Mouse (Mus musculus) heart, postnatal 0 days (tissue): ENCODE data around the gene Gckr.

Source experiments
- CTCF ChIP-seq: IDR thresholded peaks from 2 replicates; pipeline ENCODE4 v1.5.1; 2016; ENCODE audit warnings: antibody characterized with exemption, control low read depth, low read depth
- EP300 ChIP-seq: IDR thresholded peaks from 2 replicates; pipeline ENCODE4 v1.6.1; 2016; ENCODE audit warnings: antibody characterized with exemption, low read depth

DNA sequence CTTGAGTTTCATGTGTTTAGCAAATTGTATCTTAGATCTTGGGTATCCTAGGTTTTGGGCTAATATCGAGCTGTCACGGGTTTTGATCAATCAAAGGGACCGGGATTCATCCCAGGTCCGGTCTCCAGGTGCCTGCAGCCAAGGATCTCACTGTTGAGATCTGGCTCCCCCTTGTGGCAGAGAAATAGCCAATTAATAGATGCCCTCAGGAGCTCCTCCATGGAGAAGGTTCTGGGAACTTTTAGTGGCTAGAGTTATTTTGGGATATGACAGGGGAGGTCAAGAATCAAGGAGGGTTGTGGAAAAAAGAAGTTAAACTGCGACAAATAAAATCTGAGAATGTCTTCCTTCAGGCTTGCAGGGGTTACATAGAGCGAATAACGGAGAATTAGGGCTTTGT, 31.0 kb downstream of the Gckr start:
- TF ChIP-seq CTCF (peak; percentile 77), EP300 (no peak)
